Mouse (Mus musculus) urinary bladder, postnatal 36 days (tissue): ENCODE data around the gene Gm20696.

Experiments used
- DNase-seq, 2 experiments: peaks; one replicate each; pipeline ENCODE4 v3.0.0; 2022; ENCODE audit warnings: low spot score in 2 of 2, mixed read lengths in 1 of 2

Gene Gm20696

GRCm38 (mm10) chr6:99330169-99330568 lies 336.4 kb downstream of the Gm20696 start:
- DNase-seq, result no peak

- no peak for DNase-seq
Observed at GRCm38 (mm10) chr6:99328634-99329033, 338.0 kb downstream of the Gm20696 start.

GRCm38 (mm10) chr6:99328146-99328545 lies 338.5 kb downstream of the Gm20696 start:
- DNase-seq, result no peak

GRCm38 (mm10) chr6:99327721-99328120 lies 338.9 kb downstream of the Gm20696 start:
- peak in 1 of 2 experiments; percentile 62 for DNase-seq

- DNase-seq, result no peak
Observed at GRCm38 (mm10) chr6:99325881-99326280, 340.7 kb downstream of the Gm20696 start.

GRCm38 (mm10) chr6:99325461-99325860 lies 341.1 kb downstream of the Gm20696 start:
- no peak for DNase-seq

- DNase-seq, result no peak
Observed at GRCm38 (mm10) chr6:99322132-99322904, 344.3 kb downstream of the Gm20696 start.

- DNase-seq, result no peak
Observed at GRCm38 (mm10) chr6:99320444-99320843, 346.2 kb downstream of the Gm20696 start.

- DNase-seq, result no peak
Observed at GRCm38 (mm10) chr6:99319415-99320405, 346.9 kb downstream of the Gm20696 start.

- DNase-seq, result no peak
Observed at GRCm38 (mm10) chr6:99314746-99315145, 351.9 kb downstream of the Gm20696 start.

GRCm38 (mm10) chr6:99310529-99310928 lies 356.1 kb downstream of the Gm20696 start:
- DNase-seq, result no peak

- no peak for DNase-seq
Observed at GRCm38 (mm10) chr6:99310171-99310500, 356.5 kb downstream of the Gm20696 start.

GRCm38 (mm10) chr6:99309466-99310170 lies 357.0 kb downstream of the Gm20696 start:
- DNase-seq, result no peak

- no peak for DNase-seq
Observed at GRCm38 (mm10) chr6:99305751-99306150, 360.8 kb downstream of the Gm20696 start.

GRCm38 (mm10) chr6:99305236-99305635 lies 361.4 kb downstream of the Gm20696 start:
- no peak for DNase-seq

- DNase-seq, result no peak
Observed at GRCm38 (mm10) chr6:99302662-99303435, 363.7 kb downstream of the Gm20696 start.

- no peak for DNase-seq
Observed at GRCm38 (mm10) chr6:99301923-99302322, 364.7 kb downstream of the Gm20696 start.

GRCm38 (mm10) chr6:99300235-99300634 lies 366.4 kb downstream of the Gm20696 start:
- no peak for DNase-seq

GRCm38 (mm10) chr6:99299196-99299595 lies 367.4 kb downstream of the Gm20696 start:
- no peak for DNase-seq

- no peak for DNase-seq
Observed at GRCm38 (mm10) chr6:99297535-99297934, 369.1 kb downstream of the Gm20696 start.

- no peak for DNase-seq
Observed at GRCm38 (mm10) chr6:99295495-99295894, 371.1 kb downstream of the Gm20696 start.
